Mouse (Mus musculus) erythroid progenitor cell, adult 5-6 weeks (primary cell): ENCODE results near the gene Parn. TPM values are rescaled to one million over a fixed set of nuclear protein-coding genes. Genes with fewer than 3 reads are reported as not detected.
"Not testable (repeated sequence)": the region's sequence is repeated elsewhere in the genome, so short reads cannot be mapped to it uniquely, and the experiment has no call there.

ENCODE experiments used
- ATAC-seq: replicated peaks from 2 replicates; pipeline ENCODE4 v1.8.0; 2016; ENCODE audit warnings: moderate number of reproducible peaks, mild to moderate bottlenecking, moderate TSS enrichment, inconsistent platforms; ENCODE audit not compliant: poor library complexity, low FRiP score, severe bottlenecking
- total RNA-seq, 2 experiments: library from RNA; stranded (forward) in 1 of 2; stranded (reverse) in 1 of 2; fragments of 150-400 nt in 1 of 2; fragments of 186-747, 209-891 nt in 1 of 2; gene quantifications; 2 replicates each; pipeline versions ENCODE4 v1.2.3 to v1.2.4; 2015 to 2017; ENCODE audit warnings: low replicate concordance in 2 of 2

Gene Parn
- 4.2 and 5.4 TPM in 2 replicates for total RNA-seq (2015; ENCODE audit: low replicate concordance)
- total RNA-seq (2017; ENCODE audit: low replicate concordance) = 7.7 and 7.9 TPM in 2 replicates

DNA sequence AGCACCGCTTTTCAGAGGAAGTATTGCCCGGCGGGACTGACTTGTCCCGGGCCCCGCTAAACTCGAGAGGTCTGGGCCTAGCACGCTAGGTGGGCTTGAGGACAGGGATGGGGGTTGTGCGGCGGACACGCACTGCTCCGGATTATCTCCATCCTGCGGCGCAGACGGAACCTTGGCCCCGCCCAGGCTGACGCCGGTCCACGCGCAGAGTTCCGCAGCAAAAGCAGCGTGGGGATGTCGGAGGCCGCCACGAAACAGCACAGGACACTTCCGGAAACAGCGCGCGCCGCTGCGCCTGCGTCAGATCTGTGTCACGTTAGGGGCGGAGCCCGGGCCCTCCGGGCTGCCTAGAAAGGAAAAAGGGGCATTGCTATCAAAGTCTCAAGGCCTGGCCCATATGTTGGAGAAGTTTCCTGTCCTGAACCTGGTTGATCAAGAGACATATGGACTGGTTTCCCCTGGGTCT lies at the start of gene Parn:
Parn (minus strand) TSS at position 293 of the 466 bp plus-strand sequence.
- peak; percentile 83 for ATAC-seq

DNA sequence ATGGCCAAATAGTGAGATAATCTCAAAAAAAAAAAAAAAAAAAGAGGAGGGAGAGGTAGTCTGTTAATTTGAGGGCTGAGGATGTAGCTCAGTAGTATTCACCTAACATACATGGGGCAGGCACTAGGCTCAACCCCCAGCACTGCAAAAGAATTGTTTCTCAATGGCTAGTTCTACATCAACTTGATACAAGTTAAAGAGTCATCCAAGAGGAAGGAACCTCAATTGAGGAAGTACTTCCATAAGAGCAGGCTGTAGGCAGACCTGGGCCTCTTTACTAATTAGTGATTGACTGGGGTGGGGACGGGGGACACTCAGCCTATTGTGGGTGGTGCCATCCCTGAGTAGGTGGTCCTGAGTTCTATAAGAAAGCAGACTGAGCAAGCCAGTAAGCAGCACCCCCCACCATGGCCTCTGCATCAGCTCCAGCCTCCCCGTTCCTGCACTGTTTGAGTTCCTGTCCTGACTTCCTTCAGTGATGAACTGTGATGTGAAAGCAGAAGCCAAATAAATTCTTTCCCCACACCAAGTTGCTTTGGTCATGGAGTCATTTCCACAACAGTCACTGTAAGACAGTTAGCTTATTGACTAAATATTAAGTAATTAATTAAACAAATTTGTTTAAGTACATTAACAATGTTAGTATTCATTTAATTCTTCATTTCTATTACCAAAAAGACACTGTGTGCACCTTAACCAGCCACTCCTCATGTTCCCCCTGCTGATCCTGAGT lies 49.0 kb upstream of the Parn start:
- no peak for ATAC-seq

- ATAC-seq = no peak
Observed at GRCm38 (mm10) chr16:13714910-13715309, 46.9 kb upstream of the Parn start.

DNA sequence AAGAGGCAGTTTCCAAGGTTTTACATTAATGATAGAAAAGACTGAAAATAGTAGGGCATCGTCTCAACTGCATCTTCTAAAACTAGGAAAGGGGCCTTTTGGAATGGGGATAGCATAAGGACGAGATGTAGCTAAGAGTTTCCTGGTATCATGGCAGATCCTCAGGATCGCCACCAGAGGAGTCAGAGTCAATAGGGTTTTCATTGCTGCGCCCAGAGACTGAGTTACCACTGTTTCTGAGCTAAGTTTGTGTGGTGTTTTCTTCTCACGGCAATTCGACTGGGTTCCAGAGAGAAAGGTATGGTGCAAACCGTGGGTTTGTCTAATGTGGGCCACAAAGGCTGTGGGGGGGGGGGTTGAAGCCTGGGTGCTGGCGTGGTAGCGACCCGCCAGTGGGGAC lies 36.7 kb upstream of the Parn start:
- no peak for ATAC-seq

DNA sequence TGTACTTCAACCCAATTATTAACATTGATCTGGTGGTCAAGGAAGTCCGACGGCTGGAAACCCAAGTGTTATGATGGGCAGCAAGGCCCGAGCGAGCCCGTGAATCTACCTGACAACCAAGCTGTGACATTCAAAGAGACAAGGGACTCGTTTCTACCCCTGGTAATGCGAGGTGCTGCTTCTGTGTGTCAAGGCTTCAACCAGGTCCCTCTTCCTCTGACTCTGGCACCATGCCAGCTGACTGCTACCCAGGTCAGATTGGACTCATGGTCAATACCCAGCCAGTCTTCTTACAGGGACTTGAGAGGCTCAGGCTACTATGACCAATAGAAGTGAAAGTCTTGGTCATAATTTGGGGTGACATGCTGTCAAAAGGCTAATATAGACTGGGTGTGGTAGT lies 34.2 kb upstream of the Parn start:
- no peak for ATAC-seq

GRCm38 (mm10) chr16:13698998-13699397 lies 31.0 kb upstream of the Parn start:
- no peak for ATAC-seq

DNA sequence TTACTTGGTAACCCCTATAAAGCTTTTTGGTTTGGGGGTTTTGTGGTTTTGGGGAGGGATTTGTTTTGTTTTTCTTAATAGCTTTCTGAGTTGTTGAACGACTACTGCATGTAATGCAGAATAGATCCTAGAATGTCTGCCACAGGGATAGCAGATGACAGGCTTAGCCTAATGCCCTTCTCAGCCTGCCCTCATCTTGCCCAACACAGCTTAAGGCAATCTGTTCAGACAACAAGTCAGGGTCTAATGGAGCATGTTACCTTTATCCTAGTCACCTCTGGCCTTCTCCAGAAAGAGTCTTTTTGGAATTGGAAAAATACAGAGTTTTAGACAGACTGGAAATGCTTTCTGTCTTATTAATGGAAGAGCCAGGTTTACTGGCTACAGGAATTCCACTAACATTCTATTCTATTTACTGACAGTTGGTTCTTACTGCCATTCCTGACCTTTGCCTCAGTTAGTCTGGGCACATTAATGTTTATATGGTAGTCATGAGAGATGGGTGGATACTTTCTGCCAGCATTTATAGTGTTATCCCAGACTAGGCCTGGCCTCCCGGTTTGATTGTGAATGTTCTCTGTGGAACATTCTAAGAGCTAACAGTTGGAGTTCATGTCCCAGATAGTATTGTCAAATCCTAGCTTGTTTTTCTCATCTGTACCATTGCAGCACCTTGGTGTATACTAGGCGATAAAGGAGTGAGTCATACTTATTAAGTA lies 10.8 kb upstream of the Parn start:
- no peak for ATAC-seq

DNA sequence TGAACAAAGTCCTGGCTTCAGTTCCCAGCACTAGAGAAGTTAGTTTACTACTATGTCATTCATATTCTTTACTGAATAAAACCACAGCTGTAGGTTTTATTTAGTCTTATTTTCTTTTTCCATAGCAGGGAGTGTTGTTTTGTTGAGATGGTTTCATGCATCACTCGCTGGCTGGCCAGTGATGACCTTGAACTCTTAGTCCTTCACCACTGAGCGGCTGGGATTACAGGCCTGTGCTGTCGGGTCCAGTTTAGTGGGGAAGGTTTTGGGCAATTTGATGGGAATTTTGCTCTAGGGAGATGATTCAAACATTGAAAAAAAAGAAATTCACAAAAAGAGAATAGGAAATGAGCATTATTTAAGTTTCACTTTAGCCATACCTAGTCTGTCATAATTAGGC lies 6.5 kb upstream of the Parn start:
- ATAC-seq = no peak

- ATAC-seq = no peak
Observed at GRCm38 (mm10) chr16:13673114-13673513, 5.1 kb upstream of the Parn start.

DNA sequence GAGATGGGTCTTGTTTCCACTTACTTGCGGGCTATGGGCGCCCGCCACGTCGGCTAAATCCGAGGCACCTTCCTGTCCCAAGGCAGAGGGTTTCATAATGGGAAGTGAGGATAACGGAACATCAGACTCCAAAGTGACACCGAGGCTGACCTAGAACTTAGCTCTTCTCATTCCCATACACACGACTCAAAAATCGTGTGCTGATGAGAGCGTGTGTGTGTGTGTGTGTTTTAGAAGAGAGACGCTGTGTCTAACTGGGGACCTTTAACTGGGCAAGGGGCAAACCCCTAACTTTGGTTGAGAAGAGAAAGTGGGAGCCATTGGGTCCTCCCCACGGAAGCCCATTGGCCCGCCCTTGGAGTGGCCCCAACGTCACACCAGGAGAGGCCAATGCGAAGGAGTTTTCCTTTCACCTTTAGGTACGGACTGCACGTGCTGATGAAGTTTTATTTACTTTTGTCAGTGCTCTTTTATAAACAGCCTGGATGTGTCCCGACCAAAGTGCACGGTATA lies 4.5 kb upstream of the Parn start:
- peak; percentile 68 for ATAC-seq

DNA sequence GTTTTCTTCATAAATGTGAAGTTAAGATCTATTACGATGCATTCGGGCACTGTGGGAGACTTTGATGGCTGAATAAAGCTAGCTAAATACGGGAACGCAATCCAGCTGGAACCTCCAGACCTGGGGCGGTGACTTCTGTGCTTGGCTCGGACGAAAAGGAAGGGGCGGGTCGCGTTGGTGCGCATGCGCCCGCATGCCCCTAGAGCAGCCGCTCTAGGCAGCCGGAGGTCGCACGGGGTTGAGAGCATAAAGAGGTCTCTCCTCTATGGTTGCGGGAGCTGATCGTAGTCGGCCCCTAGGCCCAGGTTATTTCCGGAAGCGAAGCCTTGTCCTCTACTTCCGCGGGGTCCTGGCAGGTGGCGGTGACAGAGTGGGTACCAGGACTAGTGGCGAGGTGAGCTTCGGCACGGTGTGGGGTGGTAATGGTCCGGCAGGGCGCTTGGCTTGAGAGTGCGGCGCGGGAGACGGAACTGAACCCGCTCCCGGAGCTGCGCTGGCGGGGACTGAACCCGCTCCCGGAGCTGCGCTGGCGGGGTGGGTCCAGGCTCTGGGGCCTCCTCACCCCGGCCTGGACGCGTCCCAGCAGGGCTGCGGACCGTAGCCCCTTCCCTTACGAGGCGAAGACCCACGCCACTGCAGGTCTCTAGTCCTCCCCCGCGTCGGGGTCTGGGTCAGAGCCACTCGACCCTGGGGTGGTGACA lies 3.9 kb upstream of the Parn start, which contains the start of the genes Bfar and 3110001I22Rik:
Bfar (plus strand) TSS at position 174 of the 701 bp plus-strand sequence.
3110001I22Rik (plus strand) TSS at position 245 of the 701 bp plus-strand sequence.
- ATAC-seq = peak; percentile 76

DNA sequence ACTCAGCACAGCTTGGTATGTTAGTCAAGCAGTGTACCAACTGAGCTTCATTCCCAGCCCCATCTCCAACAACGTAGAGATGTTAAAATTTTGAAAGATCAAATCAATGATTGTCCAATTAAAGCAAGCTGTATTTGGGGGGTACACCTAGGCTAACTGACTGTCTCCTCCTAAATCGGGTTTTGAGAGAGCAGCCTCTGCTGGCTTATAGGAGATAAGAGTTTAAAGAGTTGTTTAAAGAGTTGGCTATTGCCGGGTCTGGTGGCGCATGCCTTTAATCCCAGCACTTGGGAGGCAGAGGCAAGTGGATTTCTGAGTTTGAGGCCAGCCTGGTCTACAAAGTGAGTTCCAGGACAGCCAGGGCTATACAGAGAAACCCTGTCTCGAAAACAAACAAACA lies 2.9 kb upstream of the Parn start:
- not testable (repeated sequence) for ATAC-seq

DNA sequence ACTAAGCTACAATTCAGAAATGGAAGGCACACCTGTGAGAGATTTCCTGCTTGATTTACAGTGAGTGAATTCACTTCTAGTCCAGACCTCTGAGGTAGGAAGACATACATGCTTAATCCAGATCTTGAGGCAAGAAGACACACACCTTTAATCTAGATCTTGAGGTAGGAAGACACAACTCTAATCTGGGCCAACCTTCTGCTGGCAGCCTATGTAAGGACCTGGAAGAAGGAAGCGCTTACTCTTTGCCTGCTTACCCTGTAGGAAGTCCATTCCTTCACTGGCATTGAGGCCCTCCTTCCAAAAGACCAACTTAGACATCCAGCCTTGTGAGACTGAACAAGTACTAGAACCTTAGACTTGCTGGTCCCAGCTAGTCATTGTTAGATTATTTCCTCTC lies 1.3 kb upstream of the Parn start:
- no peak for ATAC-seq

DNA sequence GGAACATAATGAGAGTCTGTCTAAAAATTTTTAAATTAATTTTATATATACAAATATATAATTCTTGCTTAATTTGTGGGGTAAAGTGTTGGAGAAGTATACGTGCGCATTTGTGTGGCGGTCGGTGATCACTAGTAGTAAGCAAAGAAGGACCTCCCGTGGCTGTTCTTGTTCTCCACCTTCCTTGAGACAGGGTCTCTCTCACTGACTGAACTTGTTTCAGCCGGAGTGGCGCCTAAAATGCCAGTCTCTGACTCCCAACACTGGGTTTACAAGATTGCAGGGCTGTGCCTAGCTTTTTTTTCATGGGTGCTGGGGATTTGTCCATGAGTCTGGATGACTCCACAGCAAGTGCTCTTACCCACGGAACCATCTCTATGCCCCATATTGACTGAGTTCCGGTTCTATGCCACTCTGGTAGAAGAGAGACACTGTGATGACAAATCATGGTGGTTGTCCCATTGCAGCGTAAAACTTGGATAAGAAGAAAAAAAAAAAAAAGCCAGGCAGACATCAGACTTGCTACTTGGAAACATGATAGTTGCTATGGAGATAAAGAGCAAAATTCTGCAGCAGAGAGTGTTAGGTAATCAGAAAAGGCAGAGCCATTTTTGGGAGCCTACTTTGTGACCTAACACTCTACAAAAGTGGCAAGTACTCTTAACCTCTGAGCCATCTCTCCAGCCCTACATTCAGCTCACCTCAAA lies 585 bp upstream of the Parn start:
- ATAC-seq = no peak

DNA sequence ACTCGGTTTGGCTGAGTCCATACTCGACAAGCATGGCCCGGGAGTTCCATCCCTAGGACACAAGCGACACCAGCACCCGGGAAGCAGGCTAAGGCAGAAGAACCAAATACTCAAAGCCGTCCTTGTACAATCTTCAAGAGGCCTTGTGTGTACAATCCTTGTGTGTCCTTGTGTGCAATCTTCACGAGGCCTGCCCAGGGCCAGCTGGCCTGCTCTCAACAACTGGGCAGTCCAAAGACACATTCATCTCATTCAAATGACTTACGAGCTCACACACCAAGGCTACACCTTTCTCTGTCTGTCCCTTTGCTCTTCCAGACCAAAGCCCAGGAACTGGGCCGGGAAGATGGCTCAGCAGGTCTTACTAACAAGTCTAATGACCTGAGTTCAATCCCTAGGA lies 7.2 kb downstream of the Parn start:
- no peak for ATAC-seq

DNA sequence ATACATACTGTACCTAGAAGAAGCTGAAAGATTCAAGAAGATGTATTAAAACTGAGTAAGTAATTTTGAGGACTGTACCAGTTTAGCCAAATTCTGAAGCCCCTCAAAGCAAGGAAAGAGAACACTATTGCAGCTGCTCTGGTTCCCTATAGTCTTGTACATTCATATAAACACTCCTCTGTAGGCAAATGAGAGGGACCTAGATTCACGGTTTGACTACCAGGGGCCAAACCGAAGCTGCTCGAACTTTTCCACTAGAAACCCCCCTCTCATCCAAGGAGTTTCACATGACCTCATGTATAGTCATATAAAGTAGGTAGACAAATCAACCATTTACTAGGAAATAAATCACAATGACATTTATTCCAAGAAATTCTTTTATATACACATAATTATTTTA lies 9.1 kb downstream of the Parn start:
- ATAC-seq = no peak

DNA sequence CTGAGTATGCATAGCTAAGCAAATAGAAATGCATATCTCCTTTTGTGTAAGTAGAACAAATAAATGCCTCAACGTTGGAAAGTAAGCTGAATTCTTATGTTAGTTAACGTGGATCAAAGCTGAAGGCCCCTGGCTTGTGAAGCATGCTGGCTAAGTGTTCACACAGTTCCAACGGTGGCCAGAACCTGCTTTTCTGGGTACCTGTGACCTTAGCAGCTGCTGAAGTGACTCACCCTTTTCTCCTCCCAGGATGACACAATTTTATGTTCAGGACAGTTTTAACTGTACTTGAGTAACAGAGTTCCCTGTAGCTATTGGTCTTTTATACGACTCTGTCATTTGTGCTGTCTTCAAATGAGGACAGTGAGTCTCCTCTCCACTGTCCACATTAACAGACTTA lies 22.0 kb downstream of the Parn start:
- ATAC-seq = no peak

DNA sequence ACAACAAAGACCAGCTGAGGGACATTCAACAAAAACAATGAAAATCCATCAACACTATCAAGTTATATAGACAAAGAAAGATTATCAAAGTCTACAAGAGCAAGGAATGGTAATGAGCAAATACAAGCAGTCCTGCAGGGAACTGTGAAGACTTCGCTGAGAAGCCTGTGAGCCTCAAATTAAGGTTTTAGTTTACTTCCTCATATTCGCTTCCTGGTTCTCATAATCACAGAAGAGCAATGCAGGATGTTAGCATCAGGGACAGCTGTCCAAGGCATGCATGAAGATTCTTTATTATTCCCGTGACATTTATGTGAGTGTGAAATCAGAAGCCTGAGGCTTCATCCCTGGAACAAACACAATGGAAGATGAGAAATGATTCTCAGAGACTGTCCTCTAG lies 23.5 kb downstream of the Parn start:
- ATAC-seq = no peak

GRCm38 (mm10) chr16:13640064-13640463 lies 27.9 kb downstream of the Parn start:
- no peak for ATAC-seq

- ATAC-seq = no peak
Observed at GRCm38 (mm10) chr16:13639508-13639907, 28.5 kb downstream of the Parn start.
